Mouse (Mus musculus) C2C12 (cell line): ENCODE results near the gene Myo9a.

Experiments
- CEBPB ChIP-seq: IDR thresholded peaks from one replicate; pipeline ENCODE4 v1.6.1; 2011; ENCODE audit warnings: low read depth, mild to moderate bottlenecking, control low read depth, moderate library complexity
- CTCF ChIP-seq: IDR thresholded peaks from one replicate; pipeline ENCODE4 v1.5.1; 2011; ENCODE audit not compliant: control insufficient read depth, insufficient read depth, insufficient read length
- FOSL1 ChIP-seq: IDR thresholded peaks from one replicate; pipeline ENCODE4 v1.8.0; 2011; ENCODE audit warnings: mild to moderate bottlenecking, low read length; ENCODE audit not compliant: poor library complexity, insufficient read depth, severe bottlenecking
- MAX ChIP-seq: IDR thresholded peaks from one replicate; pipeline ENCODE4 v1.6.1; 2011; ENCODE audit warnings: mild to moderate bottlenecking, control low read depth
- MYOD1 ChIP-seq: IDR thresholded peaks from one replicate; pipeline ENCODE4 v1.6.1; 2011; ENCODE audit warnings: low read depth; ENCODE audit not compliant: control insufficient read depth, insufficient read length
- MYOG ChIP-seq: IDR thresholded peaks from one replicate; pipeline ENCODE4 v1.6.1; 2011; ENCODE audit not compliant: control insufficient read depth, insufficient read length; ENCODE audit errors: extremely low read depth
- USF1 ChIP-seq: IDR thresholded peaks from one replicate; pipeline ENCODE4 v1.6.1; 2011; ENCODE audit warnings: low read depth, mild to moderate bottlenecking, control low read depth, moderate library complexity

- TF ChIP-seq CTCF, result no peak
- TF ChIP-seq CEBPB, result no peak
- no peak for TF ChIP-seq MYOD1
- TF ChIP-seq USF1, result no peak
- no peak for TF ChIP-seq MYOG
- no peak for TF ChIP-seq MAX
- TF ChIP-seq FOSL1, result no peak
Observed at GRCm38 (mm10) chr9:59751066-59751581, 428 bp downstream of the Myo9a start.
